Mouse (Mus musculus) stomach, embryonic 15.5 days (tissue): ENCODE data around the gene Nhsl2. TPM values are rescaled to one million over a fixed set of nuclear protein-coding genes. Genes with fewer than 3 reads are reported as not detected.
"Not testable (repeated sequence)": the region's sequence is repeated elsewhere in the genome, so short reads cannot be mapped to it uniquely, and the experiment has no call there.

ENCODE experiments used
- ATAC-seq: fragments of 200-750 bp; cut with Nextera tagmentation; 2 replicates; pipeline ENCODE4 v1.8.0; 2017; ENCODE audit warnings: low read depth, moderate number of reproducible peaks, moderate TSS enrichment; ENCODE audit not compliant: insufficient read depth, low FRiP score
- H3K27ac ChIP-seq: fragments of 300-500 bp; sonication (generic); 2 replicates; pipeline ENCODE4 v1.5.1; 2015; ENCODE audit warnings: mild to moderate bottlenecking, inconsistent platforms
- H3K27me3 ChIP-seq: fragments of 300-500 bp; sonication (generic); replicated peaks from 2 replicates; pipeline ENCODE4 v1.6.1; 2015; ENCODE audit warnings: inconsistent platforms
- H3K36me3 ChIP-seq: fragments of 300-500 bp; sonication (generic); 2 replicates; pipeline ENCODE4 v1.6.1; 2015; ENCODE audit warnings: inconsistent platforms
- H3K4me1 ChIP-seq: fragments of 300-500 bp; sonication (generic); 2 replicates; pipeline ENCODE4 v1.6.1; 2015; ENCODE audit warnings: inconsistent platforms
- H3K4me2 ChIP-seq: fragments of 300-500 bp; sonication (generic); 2 replicates; pipeline ENCODE4 v1.6.1; 2015; ENCODE audit warnings: mild to moderate bottlenecking, inconsistent platforms
- H3K4me3 ChIP-seq: fragments of 300-500 bp; sonication (generic); replicated peaks from 2 replicates; pipeline ENCODE4 v1.5.1; 2015; ENCODE audit warnings: inconsistent platforms
- H3K9ac ChIP-seq: fragments of 300-500 bp; sonication (generic); 2 replicates; pipeline ENCODE4 v1.6.1; 2015; ENCODE audit warnings: inconsistent platforms
- H3K9me3 ChIP-seq: fragments of 300-500 bp; sonication (generic); 2 replicates; pipeline ENCODE4 v1.6.1; 2016; ENCODE audit warnings: inconsistent platforms
- whole genome bisulfite sequencing: fragments of 180-500 bp; shearing (Covaris S2); methylation state at CpG from one replicate; pipeline ENCODE4 v1.1.7; 2015; 5-methylcytosine and 5-hydroxymethylcytosine counted together
- polyA plus RNA-seq: library from polyadenylated mRNA; unstranded; fragments of >200 nt; fragmentation: Nextera tagmentation; extraction: Ambion mirVana; gene quantifications from 2 replicates; pipeline ENCODE4 v1.2.1, GENCODE M21; 2015

Nhsl2 gene
- polyA plus RNA-seq, 1 experiment from 2014 or later, result 10.5 TPM

DNA sequence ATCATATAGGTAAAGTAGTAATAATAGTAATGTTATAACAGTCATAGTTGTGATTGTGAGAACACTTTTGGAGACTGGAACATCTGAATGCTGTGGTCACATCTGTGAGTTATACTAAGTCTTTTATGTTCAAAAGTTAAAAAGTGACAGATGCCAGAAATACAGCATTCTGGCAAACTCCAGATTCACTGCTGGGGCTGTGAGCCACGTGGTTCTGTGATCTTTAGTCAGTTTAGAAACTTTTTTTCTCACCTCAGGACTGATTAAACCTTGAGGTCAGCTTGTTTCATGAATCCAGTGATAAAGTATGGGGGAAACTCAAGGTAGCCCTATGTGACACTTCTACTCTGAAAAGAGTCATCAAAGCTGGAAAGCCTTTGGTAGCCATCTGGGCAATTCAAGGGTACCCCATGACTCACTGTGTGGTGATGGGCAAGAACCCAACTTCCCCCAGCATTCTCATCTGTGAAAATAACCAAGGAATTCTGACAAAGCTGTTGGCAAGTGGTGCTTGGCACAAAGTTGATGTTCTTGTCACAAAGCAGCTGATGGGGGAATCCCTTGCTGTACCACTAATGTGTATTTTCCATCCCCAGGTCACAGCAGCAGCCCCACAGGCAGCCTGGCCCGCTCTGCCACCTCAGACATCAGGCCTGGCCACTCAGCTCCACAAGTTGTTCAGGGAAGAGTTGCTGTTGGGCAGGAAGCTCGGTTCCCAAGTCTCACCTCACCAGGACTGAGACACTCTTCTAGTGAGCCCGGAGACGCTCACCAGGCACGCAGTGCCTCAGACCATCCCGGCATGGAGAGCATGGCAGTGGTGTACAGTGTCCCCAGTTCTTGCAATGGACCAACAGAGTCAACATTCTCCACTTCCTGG lies 227.9 kb downstream of the Nhsl2 start:
- 85% methylated on average over 7 of the region's 7 CpGs for WGBS
- ATAC-seq, result no peak
- Histone ChIP-seq H3K27me3 (no peaks in the 10 kb centered on the region), H3K9ac (no peak overlapping the region), H3K4me2 (no peak overlapping the region), H3K36me3 (no peaks in the 10 kb centered on the region), H3K27ac (no peak overlapping the region), H3K4me3 (no peak overlapping the region), H3K9me3 (no peaks in the 10 kb centered on the region), H3K4me1 (no peaks in the 10 kb centered on the region)

DNA sequence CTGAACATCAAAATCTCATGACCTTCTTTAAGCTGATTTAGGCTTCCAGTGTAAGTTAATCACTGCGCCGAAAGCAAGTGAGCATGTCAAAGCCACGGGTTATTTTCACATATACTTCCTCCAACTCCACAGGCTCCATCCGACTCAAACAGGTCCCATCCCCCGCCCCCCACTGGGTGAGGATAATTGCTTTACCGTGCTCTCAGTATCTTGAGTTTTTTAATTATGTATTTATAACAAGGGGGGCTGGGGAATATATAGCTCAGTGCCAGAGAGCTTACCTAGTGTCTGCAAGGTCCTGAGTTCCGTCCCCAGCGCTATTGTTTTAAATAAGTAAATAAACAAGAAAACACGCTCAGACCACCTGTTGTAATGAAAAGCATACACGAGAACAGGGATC lies 231.9 kb downstream of the Nhsl2 start:
- WGBS, result 54% methylated on average over 10 of the region's 10 CpGs
- no peak for ATAC-seq
- H3K4me1 ChIP-seq, result no peaks in the 10 kb centered on the region
- H3K27me3 ChIP-seq, result no peaks in the 10 kb centered on the region
- no peak overlapping the region for H3K27ac ChIP-seq
- no peaks in the 10 kb centered on the region for H3K36me3 ChIP-seq
- H3K9me3 ChIP-seq, result no peaks in the 10 kb centered on the region
- no peak overlapping the region for H3K4me3 ChIP-seq
- no peak overlapping the region for H3K4me2 ChIP-seq
- no peak overlapping the region for H3K9ac ChIP-seq

DNA sequence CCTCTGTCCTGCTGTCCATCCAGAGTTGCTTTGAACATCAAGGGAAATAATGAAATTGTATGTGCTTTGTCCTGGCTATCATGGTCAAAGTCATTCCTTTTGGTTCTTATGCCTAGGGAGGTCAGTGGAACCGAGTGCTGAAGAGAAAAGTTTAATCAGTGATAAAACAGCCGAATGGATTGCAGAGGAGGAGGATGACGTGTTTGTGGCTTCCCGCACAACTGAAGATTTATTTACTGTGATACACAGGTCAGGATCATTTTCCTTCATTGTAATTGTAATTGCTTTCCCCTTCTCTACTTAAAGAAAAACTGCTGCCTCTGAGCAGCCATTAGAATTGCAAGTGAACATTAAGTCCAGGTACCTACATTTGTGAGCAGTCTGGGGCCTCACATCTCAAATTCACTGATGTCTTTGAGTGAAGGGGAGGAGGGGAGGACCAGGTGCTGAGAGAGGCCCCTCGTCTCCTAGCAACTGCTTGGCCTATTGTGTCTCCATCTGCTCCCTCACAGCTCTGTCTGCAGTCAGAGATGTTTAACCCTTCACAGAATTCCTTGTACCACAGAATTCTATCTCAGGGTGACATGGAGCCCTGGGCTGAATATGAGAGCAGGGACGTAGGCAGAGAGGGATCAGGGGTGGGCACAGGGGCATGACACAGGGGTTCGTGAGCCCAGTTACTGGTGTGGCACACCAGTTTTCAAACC lies 232.5 kb downstream of the Nhsl2 start:
- 44% methylated on average over 7 of the region's 7 CpGs for WGBS
- Histone ChIP-seq H3K27me3 (no peaks in the 10 kb centered on the region), H3K9me3 (no peaks in the 10 kb centered on the region), H3K36me3 (no peaks in the 10 kb centered on the region), H3K4me1 (no peaks in the 10 kb centered on the region), H3K27ac (no peak overlapping the region), H3K4me2 (no peak overlapping the region), H3K9ac (no peak overlapping the region), H3K4me3 (no peak overlapping the region)
- peak; percentile 65; the same call in 1 of the 2 replicates for ATAC-seq

DNA sequence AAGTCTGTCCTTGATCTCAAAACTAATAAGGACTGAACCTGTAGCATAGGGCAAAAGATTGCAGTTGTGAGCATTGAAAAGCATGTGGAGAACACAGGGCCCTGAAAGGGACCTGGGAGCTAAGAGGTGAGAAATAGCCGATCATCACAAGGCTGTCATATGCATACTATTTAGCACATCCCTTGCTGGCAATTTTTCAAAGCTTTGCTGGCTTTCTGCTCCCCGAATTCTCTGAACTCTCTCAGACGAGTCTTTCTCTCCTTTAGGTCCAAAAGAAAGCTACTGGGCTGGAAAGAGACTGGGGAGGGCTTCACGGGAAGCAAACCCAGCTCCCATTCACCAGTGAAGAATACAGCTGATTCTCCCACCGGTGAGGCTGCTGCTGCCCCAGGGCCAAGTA lies 233.2 kb downstream of the Nhsl2 start:
- no peaks in the 10 kb centered on the region for H3K4me1 ChIP-seq

DNA sequence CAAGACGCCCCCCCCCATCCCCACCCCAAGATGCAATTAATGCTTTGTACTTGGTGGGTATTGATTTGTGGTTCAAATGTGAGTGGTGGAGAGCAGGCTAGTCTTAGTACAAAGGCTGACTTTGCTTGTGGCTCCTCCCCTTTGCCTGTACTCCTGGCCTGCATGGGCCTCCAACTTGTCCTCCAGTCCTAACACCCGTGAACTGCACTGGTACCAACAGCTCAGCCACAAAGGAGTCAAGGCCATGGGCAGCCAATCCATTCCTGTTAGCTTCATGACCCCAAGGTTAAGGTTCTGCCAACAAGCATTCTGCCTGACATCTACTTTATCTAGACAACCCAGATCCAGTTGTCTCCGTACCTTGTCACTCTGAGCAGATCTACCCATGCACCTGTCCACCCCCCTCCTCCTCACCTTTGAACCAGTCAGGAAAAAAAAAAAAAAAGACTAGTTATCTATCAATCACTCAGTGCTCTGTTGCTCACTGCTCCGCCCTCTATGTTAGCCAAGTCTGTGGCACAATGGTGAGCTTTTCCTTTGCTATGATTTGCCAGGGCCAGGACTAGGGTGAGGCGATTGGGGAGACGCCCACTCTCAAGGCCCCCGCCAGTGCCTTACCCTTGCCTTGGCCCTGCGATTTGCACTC lies 236.7 kb downstream of the Nhsl2 start:
- Histone ChIP-seq H3K4me2 (no peak overlapping the region), H3K9me3 (no peaks in the 10 kb centered on the region), H3K4me1 (no peaks in the 10 kb centered on the region), H3K9ac (no peak overlapping the region), H3K4me3 (no peak overlapping the region), H3K27ac (no peak overlapping the region), H3K36me3 (no peaks in the 10 kb centered on the region), H3K27me3 (no peaks in the 10 kb centered on the region)
- ATAC-seq, result peak; percentile 63; the same call in 1 of the 2 replicates
- WGBS, result 72% methylated on average over 8 of the region's 8 CpGs

More for the DNA sequence above, 233.2 kb downstream of the Nhsl2 start:
- Histone ChIP-seq H3K4me3 (no peak overlapping the region), H3K9me3 (no peaks in the 10 kb centered on the region), H3K36me3 (no peaks in the 10 kb centered on the region), H3K4me2 (no peak overlapping the region), H3K27ac (no peak overlapping the region), H3K27me3 (no peaks in the 10 kb centered on the region), H3K9ac (no peak overlapping the region)
- ATAC-seq, result no peak
- 35% methylated on average over 5 of the region's 5 CpGs for WGBS

DNA sequence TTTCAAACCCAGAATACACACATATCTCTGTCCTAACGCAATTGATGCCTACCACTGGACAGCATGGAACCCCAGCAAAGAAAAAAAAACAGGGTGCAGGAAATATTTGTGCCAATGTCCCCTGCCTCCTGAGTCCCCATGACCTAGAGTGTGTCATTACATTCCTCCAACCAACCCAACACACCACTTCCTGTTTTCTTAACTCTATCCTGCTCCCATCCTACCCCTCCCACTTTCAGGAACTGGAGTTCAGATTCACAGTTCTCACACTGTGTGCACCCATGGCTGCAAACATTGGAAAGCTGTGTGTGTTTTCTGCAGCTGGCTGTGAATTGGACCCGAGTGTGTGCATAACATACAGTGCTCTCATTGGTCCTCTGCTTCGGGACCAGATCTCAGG lies 241.4 kb downstream of the Nhsl2 start:
- no peak overlapping the region for H3K27ac ChIP-seq
- H3K9ac ChIP-seq, result no peak overlapping the region
- H3K4me3 ChIP-seq, result no peak overlapping the region
- ATAC-seq, result no peak
- H3K4me1 ChIP-seq, result no peaks in the 10 kb centered on the region
- no peaks in the 10 kb centered on the region for H3K9me3 ChIP-seq
- H3K4me2 ChIP-seq, result no peak overlapping the region
- no peaks in the 10 kb centered on the region; the same call in 1 of the 2 replicates for H3K27me3 ChIP-seq
- 67% methylated on average over 3 of the region's 3 CpGs for WGBS
- no peaks in the 10 kb centered on the region for H3K36me3 ChIP-seq

DNA sequence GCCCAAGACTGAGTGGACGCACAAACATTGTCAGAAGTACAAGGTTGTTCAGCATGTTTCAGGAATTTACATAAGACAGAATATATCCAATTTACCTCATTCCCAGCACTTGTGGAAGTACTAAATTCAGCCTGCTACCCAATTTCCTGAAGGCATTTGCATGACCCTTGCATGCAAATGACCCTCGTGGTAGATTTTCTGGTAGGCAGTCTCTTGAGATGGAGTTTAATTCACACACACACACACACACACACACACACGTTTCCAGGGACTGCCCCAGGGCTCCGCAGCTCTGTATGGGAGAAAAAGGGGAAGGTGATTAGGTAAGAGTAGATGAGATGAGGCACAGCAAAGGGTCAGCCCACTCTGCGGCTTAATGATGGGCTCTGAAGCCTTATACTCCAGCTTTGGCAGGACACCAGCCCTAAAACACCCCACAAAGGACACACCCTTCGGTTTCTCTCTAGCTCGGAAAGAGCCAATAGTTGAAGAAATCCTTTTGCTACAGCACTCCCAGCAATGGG lies 245.3 kb downstream of the Nhsl2 start:
- no peaks in the 10 kb centered on the region for H3K36me3 ChIP-seq
- H3K4me1 ChIP-seq, result no peaks in the 10 kb centered on the region
- H3K4me2 ChIP-seq, result no peak overlapping the region
- H3K27ac ChIP-seq, result no peak overlapping the region
- ATAC-seq, result no peak
- no peak overlapping the region for H3K9ac ChIP-seq
- H3K4me3 ChIP-seq, result no peak overlapping the region
- no peaks in the 10 kb centered on the region; the same call in 1 of the 2 replicates for H3K27me3 ChIP-seq
- 71% methylated on average over 7 of the region's 7 CpGs for WGBS
- H3K9me3 ChIP-seq, result no peaks in the 10 kb centered on the region

DNA sequence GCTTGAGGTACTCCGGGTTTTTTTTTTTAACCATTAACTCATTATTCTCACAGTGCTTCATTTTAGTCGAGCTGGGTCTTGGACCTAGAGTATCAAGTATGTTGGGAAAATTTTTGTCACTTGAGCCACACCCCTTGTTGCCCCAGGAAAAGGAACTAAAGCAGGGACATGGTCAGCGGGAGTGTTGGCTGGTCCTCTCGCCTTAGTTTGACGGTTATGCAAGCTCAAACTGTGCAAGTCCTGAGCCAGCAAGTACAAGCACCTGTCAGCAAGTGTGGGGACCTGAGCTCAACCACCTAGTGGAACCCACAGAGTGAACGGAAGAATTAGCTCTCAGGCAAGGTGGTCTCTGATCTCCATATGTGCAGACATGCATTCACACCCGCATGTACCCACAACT lies 252.7 kb downstream of the Nhsl2 start:
- H3K9ac ChIP-seq, result no peak overlapping the region
- H3K9me3 ChIP-seq, result no peaks in the 10 kb centered on the region
- no peak overlapping the region for H3K4me3 ChIP-seq
- no peaks in the 10 kb centered on the region for H3K27me3 ChIP-seq
- no peak overlapping the region for H3K27ac ChIP-seq
- 68% methylated on average over 7 of the region's 7 CpGs for WGBS
- H3K4me2 ChIP-seq, result no peak overlapping the region
- no peaks in the 10 kb centered on the region for H3K36me3 ChIP-seq
- no peaks in the 10 kb centered on the region for H3K4me1 ChIP-seq
- ATAC-seq, result no peak

DNA sequence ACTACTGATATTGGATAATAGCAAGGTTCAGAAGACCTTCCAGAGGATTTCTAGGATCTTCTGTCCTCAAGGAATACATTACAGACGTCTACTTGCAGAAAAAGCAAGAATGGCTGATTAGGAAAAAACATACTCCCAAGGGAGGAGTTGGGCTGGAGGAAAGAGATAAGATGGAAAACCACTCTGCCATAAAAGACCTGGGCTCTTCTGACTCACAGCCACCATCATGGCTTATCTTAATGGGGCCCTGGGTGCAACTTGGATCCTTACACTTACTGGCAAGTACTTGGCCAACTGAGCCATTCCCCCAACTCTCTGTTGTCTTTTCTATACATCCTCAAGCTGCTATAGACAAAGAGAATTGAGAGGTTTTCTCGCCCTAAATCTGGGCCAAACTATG lies 254.6 kb downstream of the Nhsl2 start:
- WGBS, result 56% methylated on average over 2 of the region's 2 CpGs
- H3K9me3 ChIP-seq, ATAC-seq, H3K4me1 ChIP-seq, H3K4me3 ChIP-seq, H3K27me3 ChIP-seq, H3K9ac ChIP-seq, H3K36me3 ChIP-seq, H3K4me2 ChIP-seq, H3K27ac ChIP-seq: not testable (repeated sequence)

DNA sequence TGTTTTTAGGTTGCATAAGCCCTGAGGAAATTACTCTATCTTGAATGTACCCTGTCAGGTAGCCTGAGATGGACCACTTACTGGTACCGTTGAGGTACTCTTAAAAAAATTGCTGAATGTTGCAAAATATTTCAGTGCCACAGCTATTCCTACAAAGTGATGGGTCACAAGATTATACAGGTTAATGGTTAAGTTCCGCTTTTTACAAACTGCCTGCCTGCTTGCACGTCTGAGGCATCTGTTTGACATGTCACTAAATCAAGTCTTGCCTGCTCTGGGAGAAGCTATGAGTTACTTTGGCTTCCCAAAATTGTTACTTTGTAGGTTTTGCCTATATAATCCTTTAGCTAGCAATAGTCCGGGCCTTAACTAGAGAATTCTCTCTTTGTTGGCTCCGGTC lies 260.2 kb downstream of the Nhsl2 start:
- not testable (repeated sequence) for H3K9me3 ChIP-seq, H3K36me3 ChIP-seq, H3K9ac ChIP-seq, ATAC-seq, H3K27ac ChIP-seq, H3K4me2 ChIP-seq, H3K4me3 ChIP-seq, H3K27me3 ChIP-seq, H3K4me1 ChIP-seq
- 67% methylated on average over 5 of the region's 5 CpGs for WGBS

DNA sequence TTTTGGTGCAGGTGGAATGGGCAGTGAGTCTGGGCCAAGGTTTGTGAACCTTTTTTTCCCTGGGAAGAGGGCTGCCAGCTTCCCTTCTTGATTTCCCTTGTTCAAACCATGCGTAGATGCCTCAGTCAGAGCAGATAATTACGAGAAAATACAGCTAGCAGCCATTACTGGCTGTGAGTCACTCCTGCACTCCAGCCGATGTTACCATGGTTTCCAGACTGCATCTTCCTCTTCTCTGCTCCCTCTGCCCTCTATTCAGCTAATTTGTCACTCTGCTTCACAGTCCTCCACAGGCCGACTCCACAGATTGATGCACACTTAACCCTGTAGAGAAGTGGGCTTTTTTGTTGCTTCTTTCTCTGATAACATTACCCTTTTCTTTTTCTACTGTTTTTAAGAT lies 266.5 kb downstream of the Nhsl2 start:
- Histone ChIP-seq H3K36me3 (no peaks in the 10 kb centered on the region), H3K9ac (no peak overlapping the region), H3K4me1 (no peaks in the 10 kb centered on the region), H3K9me3 (no peaks in the 10 kb centered on the region), H3K27me3 (no peaks in the 10 kb centered on the region), H3K27ac (no peak overlapping the region), H3K4me3 (no peak overlapping the region), H3K4me2 (no peak overlapping the region)
- ATAC-seq, result no peak
- WGBS, result 52% methylated on average over 4 of the region's 4 CpGs
